In the genomic region with DNA sequence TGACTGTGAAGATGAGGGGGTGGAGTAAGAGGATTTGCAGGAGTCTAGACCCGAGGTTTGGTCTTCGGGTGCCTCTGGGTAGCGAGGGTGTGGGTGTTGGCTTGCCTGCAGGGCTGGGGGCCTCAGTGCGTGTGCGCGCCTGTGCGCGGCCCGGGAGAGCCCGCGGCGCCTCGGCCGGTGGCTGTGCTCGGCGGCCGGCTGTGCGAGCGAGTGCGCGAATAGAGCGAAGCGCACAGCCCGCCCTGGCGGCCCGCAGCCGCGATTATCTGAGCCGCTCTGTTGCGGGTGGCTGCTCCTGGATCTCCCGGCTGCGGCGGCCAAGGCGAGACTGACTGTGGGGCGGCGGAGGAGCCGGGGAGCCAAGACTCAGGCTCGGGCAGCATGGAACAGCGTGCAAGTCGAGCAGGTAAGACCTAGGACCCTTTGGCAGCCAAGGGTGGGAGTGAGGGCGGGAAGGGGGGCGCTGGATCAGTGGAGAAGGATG, we compare ENCODE assay signal across 11 mouse cellular contexts. TPM values are rescaled to one million over a fixed set of nuclear protein-coding genes. Genes with fewer than 3 reads are reported as not detected.
A peak's percentile ranks its signal among the peaks of the same experiment; 100 is the strongest.
DNase-seq lines count a peak whose midpoint lies in the region; ATAC-seq lines count a peak whose summit lies in the region.
"Had no signal": no experiment of that assay in that cellular context is flagged by ENCODE, and none has a peak within 500 bp of the region (broad histone marks: within the 10 kb centered on the region; RNA-seq: fewer than 3 reads in every experiment).

No protein-coding gene starts in this region.

- H3K4me3 ChIP-seq in lung, embryonic 15.5 days, result peak overlapping the region; percentile 16; the same call in 1 of the 2 replicates
- H3K4me3 ChIP-seq in embryonic facial prominence, embryonic 15.5 days (replicated peaks), result peak overlapping the region; percentile 21
- peak overlapping the region; percentile 68 for H3K4me3 ChIP-seq in kidney, embryonic 16.5 days (ENCODE audit: low read length)
- H3K4me3 ChIP-seq in neural tube, embryonic 11.5 days (ENCODE audit: low read depth, low read length), result peak overlapping the region; percentile 29

- no peak overlapping the region for H3K9ac ChIP-seq in lung, embryonic 15.5 days
- H3K9ac ChIP-seq in embryonic facial prominence, embryonic 15.5 days, result no peak overlapping the region
- H3K9ac ChIP-seq in kidney, embryonic 16.5 days (replicated peaks; ENCODE audit: low read length), result peak overlapping the region; percentile 80
- peak overlapping the region; percentile 12 for H3K9ac ChIP-seq in neural tube, embryonic 11.5 days (ENCODE audit: low read length)

- H3K4me1 ChIP-seq in lung, embryonic 15.5 days, result peaks cover 30% of the 10 kb centered on the region
- peaks cover 19% of the 10 kb centered on the region for H3K4me1 ChIP-seq in embryonic facial prominence, embryonic 15.5 days
- H3K4me1 ChIP-seq in kidney, embryonic 16.5 days (ENCODE audit: insufficient read depth, low read length), result peaks cover 38% of the 10 kb centered on the region
- H3K4me1 ChIP-seq in neural tube, embryonic 11.5 days (ENCODE audit: control insufficient read depth, insufficient read depth, low read length), result no peaks in the 10 kb centered on the region

- H3K27ac ChIP-seq in lung, embryonic 15.5 days, result no peak overlapping the region
- no peak overlapping the region for H3K27ac ChIP-seq in embryonic facial prominence, embryonic 15.5 days (replicated peaks)
- peak overlapping the region; percentile 97 for H3K27ac ChIP-seq in kidney, embryonic 16.5 days (ENCODE audit: low read length)
- peak overlapping the region; percentile 3; the same call in 1 of the 2 replicates for H3K27ac ChIP-seq in neural tube, embryonic 11.5 days (ENCODE audit: low read depth, low read length)

- no peaks in the 10 kb centered on the region for H3K36me3 ChIP-seq in lung, embryonic 15.5 days
- H3K36me3 ChIP-seq in embryonic facial prominence, embryonic 15.5 days, result no peaks in the 10 kb centered on the region
- H3K36me3 ChIP-seq in kidney, embryonic 16.5 days (ENCODE audit: insufficient read depth, low read length), result no peaks in the 10 kb centered on the region
- H3K36me3 ChIP-seq in neural tube, embryonic 11.5 days (ENCODE audit: control insufficient read depth, insufficient read depth, low read length), result no peaks in the 10 kb centered on the region

- peak overlapping the region; percentile 45 for H3K4me2 ChIP-seq in lung, embryonic 15.5 days
- peak overlapping the region; percentile 19; the same call in 1 of the 2 replicates for H3K4me2 ChIP-seq in embryonic facial prominence, embryonic 15.5 days (replicated peaks)
- peak overlapping the region; percentile 70 for H3K4me2 ChIP-seq in kidney, embryonic 16.5 days (replicated peaks; ENCODE audit: low read depth, low read length)
- peak overlapping the region; percentile 28 for H3K4me2 ChIP-seq in neural tube, embryonic 11.5 days (ENCODE audit: low read depth)

- WGBS in lung, embryonic 15.5 days, result under 1% methylated on average over 42 of the region's 42 CpGs
- WGBS in embryonic facial prominence, embryonic 15.5 days, result under 1% methylated on average over 42 of the region's 42 CpGs
- under 1% methylated on average over 42 of the region's 42 CpGs for WGBS in kidney, embryonic 16.5 days
- 1% methylated on average over 38 of the region's 42 CpGs for WGBS in neural tube, embryonic 11.5 days

- no peaks in the 10 kb centered on the region for H3K9me3 ChIP-seq in lung, embryonic 15.5 days
- no peaks in the 10 kb centered on the region for H3K9me3 ChIP-seq in embryonic facial prominence, embryonic 15.5 days (replicated peaks)
- H3K9me3 ChIP-seq in kidney, embryonic 16.5 days (ENCODE audit: low read length), result no peaks in the 10 kb centered on the region
- H3K9me3 ChIP-seq in neural tube, embryonic 11.5 days (ENCODE audit: control insufficient read depth, low read length), result no peaks in the 10 kb centered on the region

- ATAC-seq in lung, embryonic 15.5 days (ENCODE audit: borderline replicate concordance, extremely low read depth, low FRiP score, low TSS enrichment), result no peak
- ATAC-seq in embryonic facial prominence, embryonic 15.5 days (ENCODE audit: insufficient number of reproducible peaks, low FRiP score, low TSS enrichment, low read depth), result no peak
- peak; percentile 16; the same call in 1 of the 2 replicates for ATAC-seq in kidney, embryonic 16.5 days (ENCODE audit: low FRiP score, low TSS enrichment)
- ATAC-seq in neural tube, embryonic 11.5 days (ENCODE audit: insufficient read depth, low FRiP score, low TSS enrichment), result no peak; the same call in 1 of the 2 replicates
- ATAC-seq: lung, postnatal 0 days had no signal

- H3K27me3 ChIP-seq in lung, embryonic 15.5 days, result peaks cover 100% of the 10 kb centered on the region
- peaks cover 98% of the 10 kb centered on the region for H3K27me3 ChIP-seq in embryonic facial prominence, embryonic 15.5 days
- H3K27me3 ChIP-seq in kidney, embryonic 16.5 days (ENCODE audit: insufficient read depth, low read length), result peaks cover 81% of the 10 kb centered on the region
- peaks cover 96% of the 10 kb centered on the region for H3K27me3 ChIP-seq in neural tube, embryonic 11.5 days (ENCODE audit: control insufficient read depth, insufficient read depth, low read length)

- no peak for DNase-seq in lung, postnatal 4 days
- DNase-seq in neural tube, embryonic 11.5 days (ENCODE audit: low spot score), result peak; percentile 61
- DNase-seq in right cerebral cortex, adult 2 months (ENCODE audit: low spot score in 2 of 2), result no peak
- no peak for DNase-seq in natural killer cell, adult 2 months (ENCODE audit: low spot score in 2 of 2)
- no peak for DNase-seq in cerebellum, adult 18-20 months
- DNase-seq: cerebellum, postnatal 36 days; right cerebral cortex, postnatal 14 days had no signal

RNA-seq across cellular contexts. Expression of gene Pax2, which starts 9.3 kb away (rescaled TPM):
- polyA plus RNA-seq in lung, embryonic 15.5 days (2015; fragmentation: Nextera tagmentation; extraction: Ambion mirVana), result 0.10 TPM in 1 of 2 replicates, not detected in the other
- 0.08 TPM in 1 of 2 replicates, not detected in the other for polyA plus RNA-seq in embryonic facial prominence, embryonic 15.5 days (2015; fragmentation: Nextera tagmentation; extraction: Ambion mirVana)
- polyA plus RNA-seq in kidney, embryonic 16.5 days (2015; fragmentation: Nextera tagmentation; extraction: Ambion mirVana), result 23.8 and 33.2 TPM in 2 replicates
- 7.4 and 8.0 TPM in 2 replicates for polyA plus RNA-seq in neural tube, embryonic 11.5 days (2014; fragmentation: Nextera tagmentation; extraction: Ambion mirVana)
- polyA plus RNA-seq: lung, postnatal 0 days had no signal

Comparison
In these comparisons a context has a peak if more than half of its experiments do, and no peak if none do; other contexts are left out.
1. H3K27ac ChIP-seq: peak in kidney, embryonic 16.5 days (single experiment) and neural tube, embryonic 11.5 days (single experiment); none in lung, embryonic 15.5 days (single experiment) and embryonic facial prominence, embryonic 15.5 days (single experiment).
2. H3K4me2 ChIP-seq: peak in every context shown above with its lines; median percentile 70 in kidney, embryonic 16.5 days; 45 in lung, embryonic 15.5 days; 28 in neural tube, embryonic 11.5 days; 19 in embryonic facial prominence, embryonic 15.5 days.
3. H3K4me3 ChIP-seq: peak in every context shown above with its lines; median percentile 68 in kidney, embryonic 16.5 days; 29 in neural tube, embryonic 11.5 days; 21 in embryonic facial prominence, embryonic 15.5 days; 16 in lung, embryonic 15.5 days.
4. H3K9ac ChIP-seq: peak in kidney, embryonic 16.5 days (single experiment) and neural tube, embryonic 11.5 days (single experiment); none in lung, embryonic 15.5 days (single experiment) and embryonic facial prominence, embryonic 15.5 days (single experiment).